ENCODE assay signal across 8 mouse cellular contexts in genomic region chr9:13300891-13301782, GRCm38 (mm10). TPM values are rescaled to one million over a fixed set of nuclear protein-coding genes. Genes with fewer than 3 reads are reported as not detected.
DNase-seq lines count a peak whose midpoint lies in the region; ATAC-seq and TF ChIP-seq lines count a peak whose summit lies in the region.

No protein-coding gene starts in this region.

- TF ChIP-seq CTCF in heart, adult 2 months (IDR thresholded peaks at IDR 0.05), result 0 out of 2 replicates have a peak, but pooled peaks have one; percentile 20

- peak overlapping the region; percentile 77 for H3K4me3 ChIP-seq in heart, adult 2 months
- peak overlapping the region; percentile 84 for H3K4me3 ChIP-seq in heart, embryonic 16.5 days (ENCODE audit: low read length)
- H3K4me3 ChIP-seq in midbrain, embryonic 14.5 days (replicated peaks; ENCODE audit: low read depth, low read length), result peak overlapping the region; percentile 45

- H3K79me2 ChIP-seq in heart, adult 2 months (replicated peaks; ENCODE audit: control insufficient read depth, insufficient read depth, low read length), result no peaks in the 10 kb centered on the region

- H3K4me2 ChIP-seq in heart, embryonic 16.5 days (ENCODE audit: low read depth, low read length), result peak overlapping the region; percentile 97
- peak overlapping the region; percentile 85 for H3K4me2 ChIP-seq in midbrain, embryonic 14.5 days (ENCODE audit: low read length)

- peaks cover 11% of the 10 kb centered on the region for H3K36me3 ChIP-seq in heart, adult 2 months (ENCODE audit: control insufficient read depth, insufficient read depth, low read length)
- H3K36me3 ChIP-seq in heart, embryonic 16.5 days (ENCODE audit: control insufficient read depth, insufficient read depth), result no peaks in the 10 kb centered on the region
- H3K36me3 ChIP-seq in midbrain, embryonic 14.5 days (ENCODE audit: control insufficient read depth, insufficient read depth, low read length), result no peaks in the 10 kb centered on the region

- H3K9me3 ChIP-seq in heart, embryonic 16.5 days (replicated peaks; ENCODE audit: control insufficient read depth, low read length), result no peaks in the 10 kb centered on the region
- H3K9me3 ChIP-seq in midbrain, embryonic 14.5 days (ENCODE audit: control insufficient read depth, low read length), result no peaks in the 10 kb centered on the region

- WGBS in heart, adult 2 months, result 68% methylated on average over 9 of the region's 9 CpGs
- 65% methylated on average over 9 of the region's 9 CpGs for WGBS in heart, embryonic 16.5 days
- WGBS in midbrain, embryonic 14.5 days, result 47% methylated on average over 9 of the region's 9 CpGs

- TF ChIP-seq EP300 in heart, adult 2 months (IDR thresholded peaks at IDR 0.05; ENCODE audit: insufficient read depth, low read depth, low read length), result no peak

- H3K4me1 ChIP-seq in heart, adult 2 months (ENCODE audit: control insufficient read depth, insufficient read depth, low read length), result peaks cover 26% of the 10 kb centered on the region
- H3K4me1 ChIP-seq in heart, embryonic 16.5 days (ENCODE audit: control insufficient read depth, insufficient read depth, low read length), result peaks cover 55% of the 10 kb centered on the region
- peaks cover 63% of the 10 kb centered on the region for H3K4me1 ChIP-seq in midbrain, embryonic 14.5 days (ENCODE audit: control insufficient read depth, insufficient read depth, low read length)

- ATAC-seq in CD4-positive, CD25-positive, alpha-beta regulatory T cell, adult 4 months, result peak; percentile 44
- no peak for ATAC-seq in heart, embryonic 16.5 days (replicated peaks; ENCODE audit: extremely low read depth, insufficient read depth, low FRiP score)
- no peak for ATAC-seq in midbrain, embryonic 14.5 days (ENCODE audit: low FRiP score, low TSS enrichment)
- no peak for ATAC-seq in frontal cortex, adult (ENCODE audit: low TSS enrichment)
- ATAC-seq in megakaryocyte, adult 5-6 weeks (ENCODE audit: poor library complexity, severe bottlenecking), result no peak

- intact Hi-C loops in heart, adult 2 months (cut with DNase I), result no loop called here
- intact Hi-C loops in heart, postnatal 36 days (cut with DNase I), result no loop called here

- H3K27me3 ChIP-seq in heart, adult 2 months (ENCODE audit: control insufficient read depth, insufficient read depth, low read length), result no peaks in the 10 kb centered on the region
- no peaks in the 10 kb centered on the region for H3K27me3 ChIP-seq in heart, embryonic 16.5 days (ENCODE audit: control insufficient read depth, insufficient read depth, low read length)
- no peaks in the 10 kb centered on the region for H3K27me3 ChIP-seq in midbrain, embryonic 14.5 days (ENCODE audit: control insufficient read depth, insufficient read depth, low read length)

- peak overlapping the region; percentile 67; the same call in 1 of the 2 replicates for H3K9ac ChIP-seq in heart, adult 2 months (ENCODE audit: low read depth, low read length)
- peak overlapping the region; percentile 63 for H3K9ac ChIP-seq in heart, embryonic 16.5 days (ENCODE audit: low read length)
- H3K9ac ChIP-seq in midbrain, embryonic 14.5 days (replicated peaks; ENCODE audit: low read length), result no peak overlapping the region; the same call in none of the 2 replicates

- peak overlapping the region; percentile 87 for H3K27ac ChIP-seq in heart, adult 2 months
- H3K27ac ChIP-seq in heart, embryonic 16.5 days (ENCODE audit: low read length), result peak overlapping the region; percentile 68
- H3K27ac ChIP-seq in midbrain, embryonic 14.5 days (replicated peaks; ENCODE audit: low read depth, low read length), result no peak overlapping the region

- DNase-seq in heart, adult 2 months, result no peak
- no peak for DNase-seq in heart, postnatal 36 days
- no peak for DNase-seq in midbrain, embryonic 14.5 days
- no peak for DNase-seq in right cerebral cortex, adult 18-20 months

- TF ChIP-seq POLR2A in heart, adult 2 months (IDR thresholded peaks at IDR 0.05; ENCODE audit: insufficient read depth, low read depth, low read length), result no peak

RNA-seq across cellular contexts. Expression of gene Maml2, which starts 3.4 kb away (rescaled TPM):
- 1 to 10 TPM; 5.7 to 6.5 TPM for total RNA-seq in heart, adult 2 months (2021)
- polyA plus RNA-seq in heart, adult 2 months (2012; rRNA removed), result 4.8 and 6.2 TPM in 2 replicates
- total RNA-seq in heart, postnatal 36 days (2021), result 1 to 10 TPM; 6.0 to 6.2 TPM
- polyA plus RNA-seq in CD4-positive, CD25-positive, alpha-beta regulatory T cell, adult 4 months (2017; shearing (Covaris generic)), result 10 to 100 TPM; 30.9 to 36.6 TPM
- polyA plus RNA-seq in heart, embryonic 16.5 days (2015; fragmentation: Nextera tagmentation; extraction: Ambion mirVana), result 8.8 and 9.0 TPM in 2 replicates
- 7.7 and 12.1 TPM in 2 replicates for polyA plus RNA-seq in midbrain, embryonic 14.5 days (2014; fragmentation: Nextera tagmentation; extraction: Ambion mirVana)
- total RNA-seq in megakaryocyte, adult 5-6 weeks (2015), result 2.0 and 3.0 TPM in 2 replicates
- 0.62 and 0.77 TPM in 2 replicates for total RNA-seq in megakaryocyte, adult 5-6 weeks (2017)

RNA-seq across cellular contexts. Expression of gene Ccdc82, which starts 54.4 kb away (rescaled TPM):
- total RNA-seq in heart, adult 2 months (2021), result 1 to 10 TPM; 8.5 to 9.3 TPM
- 4.6 and 7.9 TPM in 2 replicates for polyA plus RNA-seq in heart, adult 2 months (2012; rRNA removed)
- total RNA-seq in heart, postnatal 36 days (2021), result 1 to 10 TPM; 8.7 to 8.9 TPM
- 10 to 100 TPM; 45.9 to 48.7 TPM for polyA plus RNA-seq in CD4-positive, CD25-positive, alpha-beta regulatory T cell, adult 4 months (2017; shearing (Covaris generic))
- 8.5 and 8.7 TPM in 2 replicates for polyA plus RNA-seq in heart, embryonic 16.5 days (2015; fragmentation: Nextera tagmentation; extraction: Ambion mirVana)
- polyA plus RNA-seq in midbrain, embryonic 14.5 days (2014; fragmentation: Nextera tagmentation; extraction: Ambion mirVana), result 14.0 and 15.8 TPM in 2 replicates
- 38.8 and 39.7 TPM in 2 replicates for total RNA-seq in megakaryocyte, adult 5-6 weeks (2015)
- 60.1 and 67.5 TPM in 2 replicates for total RNA-seq in megakaryocyte, adult 5-6 weeks (2017)

RNA-seq across cellular contexts. Expression of gene Jrkl, which starts 55.5 kb away (rescaled TPM):
- 1 to 10 TPM; 5.3 to 5.7 TPM for total RNA-seq in heart, adult 2 months (2021)
- 0.80 and 1.9 TPM in 2 replicates for polyA plus RNA-seq in heart, adult 2 months (2012; rRNA removed)
- total RNA-seq in heart, postnatal 36 days (2021), result 1 to 10 TPM; 6.1 to 6.2 TPM
- 1 to 10 TPM; 2.8 to 6.0 TPM for polyA plus RNA-seq in CD4-positive, CD25-positive, alpha-beta regulatory T cell, adult 4 months (2017; shearing (Covaris generic))
- polyA plus RNA-seq in heart, embryonic 16.5 days (2015; fragmentation: Nextera tagmentation; extraction: Ambion mirVana), result 8.0 and 8.3 TPM in 2 replicates
- polyA plus RNA-seq in midbrain, embryonic 14.5 days (2014; fragmentation: Nextera tagmentation; extraction: Ambion mirVana), result 11.6 and 12.0 TPM in 2 replicates
- total RNA-seq in megakaryocyte, adult 5-6 weeks (2015), result 12.0 and 13.3 TPM in 2 replicates
- total RNA-seq in megakaryocyte, adult 5-6 weeks (2017), result 16.9 and 22.1 TPM in 2 replicates
